ENCODE assay signal across 12 mouse cellular contexts in genomic region chr8:70551558-70552161, GRCm38 (mm10). TPM values are rescaled to one million over a fixed set of nuclear protein-coding genes. Genes with fewer than 3 reads are reported as not detected.
DNase-seq lines count a peak whose midpoint lies in the region; ATAC-seq and TF ChIP-seq lines count a peak whose summit lies in the region.
"Had no signal": no experiment of that assay in that cellular context is flagged by ENCODE, and none has a peak within 500 bp of the region (broad histone marks: within the 10 kb centered on the region; RNA-seq: fewer than 3 reads in every experiment).

No protein-coding gene starts in this region.

- no peaks in the 10 kb centered on the region for H3K27me3 ChIP-seq in heart, adult 2 months (ENCODE audit: control insufficient read depth, insufficient read depth, low read length)
- H3K27me3 ChIP-seq in midbrain, embryonic 13.5 days = no peaks in the 10 kb centered on the region
- H3K27me3 ChIP-seq in midbrain, embryonic 14.5 days (ENCODE audit: control insufficient read depth, insufficient read depth, low read length) = no peaks in the 10 kb centered on the region
- H3K27me3 ChIP-seq in heart, embryonic 16.5 days (ENCODE audit: control insufficient read depth, insufficient read depth, low read length) = no peaks in the 10 kb centered on the region
- no peaks in the 10 kb centered on the region for H3K27me3 ChIP-seq in stomach, postnatal 0 days (ENCODE audit: control insufficient read depth, insufficient read depth, low read length)
- H3K27me3 ChIP-seq: hindbrain, embryonic 13.5 days had no signal

- no peak overlapping the region for H3K9ac ChIP-seq in heart, adult 2 months (ENCODE audit: low read depth, low read length)
- H3K9ac ChIP-seq in midbrain, embryonic 13.5 days (replicated peaks) = 0 out of 2 replicates have a peak overlapping the region, but pooled peaks have one; percentile 6
- no peak overlapping the region for H3K9ac ChIP-seq in midbrain, embryonic 14.5 days (replicated peaks; ENCODE audit: low read length)
- H3K9ac ChIP-seq in heart, embryonic 16.5 days (ENCODE audit: low read length) = peak overlapping the region; percentile 40
- H3K9ac ChIP-seq in stomach, postnatal 0 days (ENCODE audit: low read length) = no peak overlapping the region
- H3K9ac ChIP-seq: hindbrain, embryonic 13.5 days had no signal

- H3K4me1 ChIP-seq in heart, adult 2 months (ENCODE audit: control insufficient read depth, insufficient read depth, low read length) = peaks cover 44% of the 10 kb centered on the region
- H3K4me1 ChIP-seq in midbrain, embryonic 13.5 days (replicated peaks) = peaks cover 15% of the 10 kb centered on the region
- H3K4me1 ChIP-seq in midbrain, embryonic 14.5 days (ENCODE audit: control insufficient read depth, insufficient read depth, low read length) = 0 out of 2 replicates have a peak, but pooled peaks cover 2% of the 10 kb centered on the region
- peaks cover 52% of the 10 kb centered on the region for H3K4me1 ChIP-seq in heart, embryonic 16.5 days (ENCODE audit: control insufficient read depth, insufficient read depth, low read length)
- peaks cover 8% of the 10 kb centered on the region for H3K4me1 ChIP-seq in stomach, postnatal 0 days (replicated peaks; ENCODE audit: control insufficient read depth, insufficient read depth)

- TF ChIP-seq EP300 in heart, adult 2 months (IDR thresholded peaks at IDR 0.05; ENCODE audit: insufficient read depth, low read depth, low read length) = 0 out of 2 replicates have a peak, but pooled peaks have one; percentile 19
- TF ChIP-seq EP300 in stomach, postnatal 0 days (optimal IDR thresholded peaks at IDR 0.05) = no peak

- peak; percentile 58 to 60 for DNase-seq in heart, adult 2 months
- DNase-seq in heart, postnatal 25 days (ENCODE audit: low spot score) = no peak
- no peak for DNase-seq in midbrain, embryonic 14.5 days
- DNase-seq in stomach, postnatal 0 days (ENCODE audit: low spot score) = no peak
- DNase-seq in ovary, postnatal 14 days (ENCODE audit: low spot score) = no peak
- no peak for DNase-seq in layer of hippocampus, adult 18-20 months (ENCODE audit: low spot score in 2 of 2)
- DNase-seq: kidney, adult 2 months; thymus, postnatal 14 days had no signal

- TF ChIP-seq POLR2A in heart, adult 2 months (IDR thresholded peaks at IDR 0.05; ENCODE audit: insufficient read depth, low read depth, low read length) = no peak

- intact Hi-C loops in heart, adult 2 months (cut with DNase I) = no loop called here
- intact Hi-C loops in heart, postnatal 25 days (cut with DNase I) = no loop called here

- H3K4me3 ChIP-seq in heart, adult 2 months = no peak overlapping the region
- H3K4me3 ChIP-seq in midbrain, embryonic 13.5 days (replicated peaks) = no peak overlapping the region
- H3K4me3 ChIP-seq in midbrain, embryonic 14.5 days (replicated peaks; ENCODE audit: low read depth, low read length) = no peak overlapping the region
- H3K4me3 ChIP-seq in heart, embryonic 16.5 days (ENCODE audit: low read length) = no peak overlapping the region
- no peak overlapping the region for H3K4me3 ChIP-seq in stomach, postnatal 0 days (ENCODE audit: low read depth, low read length)
- H3K4me3 ChIP-seq: erythroblast, embryonic 14.5 days; hindbrain, embryonic 13.5 days had no signal

- peak overlapping the region; percentile 85 for H3K27ac ChIP-seq in heart, adult 2 months
- no peak overlapping the region for H3K27ac ChIP-seq in midbrain, embryonic 13.5 days
- H3K27ac ChIP-seq in midbrain, embryonic 14.5 days (replicated peaks; ENCODE audit: low read depth, low read length) = no peak overlapping the region
- H3K27ac ChIP-seq in heart, embryonic 16.5 days (ENCODE audit: low read length) = peak overlapping the region; percentile 83
- H3K27ac ChIP-seq in stomach, postnatal 0 days (replicated peaks) = 0 out of 2 replicates have a peak overlapping the region, but pooled peaks have one; percentile 40
- H3K27ac ChIP-seq: hindbrain, embryonic 13.5 days had no signal

- no peaks in the 10 kb centered on the region; the same call in 1 of the 2 replicates for H3K36me3 ChIP-seq in heart, adult 2 months (ENCODE audit: control insufficient read depth, insufficient read depth, low read length)
- no peaks in the 10 kb centered on the region for H3K36me3 ChIP-seq in midbrain, embryonic 13.5 days
- no peaks in the 10 kb centered on the region for H3K36me3 ChIP-seq in midbrain, embryonic 14.5 days (ENCODE audit: control insufficient read depth, insufficient read depth, low read length)
- H3K36me3 ChIP-seq in heart, embryonic 16.5 days (ENCODE audit: control insufficient read depth, insufficient read depth) = no peaks in the 10 kb centered on the region
- H3K36me3 ChIP-seq in stomach, postnatal 0 days (ENCODE audit: control insufficient read depth, insufficient read depth, low read length) = no peaks in the 10 kb centered on the region; the same call in 1 of the 2 replicates

- 7% methylated on average over 3 of the region's 3 CpGs for WGBS in heart, adult 2 months
- WGBS in midbrain, embryonic 13.5 days = 84% methylated on average over 3 of the region's 3 CpGs
- 83% methylated on average over 3 of the region's 3 CpGs for WGBS in midbrain, embryonic 14.5 days
- WGBS in heart, embryonic 16.5 days = 39% methylated on average over 3 of the region's 3 CpGs
- 52% methylated on average over 3 of the region's 3 CpGs for WGBS in stomach, postnatal 0 days

- peaks cover 1% of the 10 kb centered on the region; the same call in 1 of the 2 replicates for H3K79me2 ChIP-seq in heart, adult 2 months (replicated peaks; ENCODE audit: control insufficient read depth, insufficient read depth, low read length)

- no peak overlapping the region for H3K4me2 ChIP-seq in midbrain, embryonic 13.5 days (replicated peaks)
- no peak overlapping the region for H3K4me2 ChIP-seq in midbrain, embryonic 14.5 days (ENCODE audit: low read length)
- H3K4me2 ChIP-seq in heart, embryonic 16.5 days (ENCODE audit: low read depth, low read length) = peak overlapping the region; percentile 26; the same call in 1 of the 2 replicates
- H3K4me2 ChIP-seq in stomach, postnatal 0 days (replicated peaks; ENCODE audit: low read depth) = no peak overlapping the region
- H3K4me2 ChIP-seq: hindbrain, embryonic 13.5 days had no signal

- no peaks in the 10 kb centered on the region for H3K9me3 ChIP-seq in midbrain, embryonic 13.5 days
- H3K9me3 ChIP-seq in midbrain, embryonic 14.5 days (ENCODE audit: control insufficient read depth, low read length) = no peaks in the 10 kb centered on the region
- H3K9me3 ChIP-seq in heart, embryonic 16.5 days (replicated peaks; ENCODE audit: control insufficient read depth, low read length) = no peaks in the 10 kb centered on the region
- H3K9me3 ChIP-seq in stomach, postnatal 0 days (ENCODE audit: control insufficient read depth, low read length) = no peaks in the 10 kb centered on the region
- H3K9me3 ChIP-seq: hindbrain, embryonic 13.5 days had no signal

- TF ChIP-seq CTCF in heart, adult 2 months (IDR thresholded peaks at IDR 0.05) = no peak
- TF ChIP-seq CTCF in stomach, postnatal 0 days (IDR thresholded peaks at IDR 0.05; ENCODE audit: low read depth) = no peak

- no peak for ATAC-seq in midbrain, embryonic 13.5 days
- ATAC-seq in midbrain, embryonic 14.5 days (ENCODE audit: low FRiP score, low TSS enrichment) = no peak
- peak; percentile 54 for ATAC-seq in heart, embryonic 16.5 days (replicated peaks; ENCODE audit: extremely low read depth, insufficient read depth, low FRiP score)
- no peak for ATAC-seq in stomach, postnatal 0 days (ENCODE audit: low FRiP score, low TSS enrichment)

RNA-seq across cellular contexts. Expression of gene Ell, which starts 12.4 kb away (rescaled TPM):
- total RNA-seq in heart, adult 2 months (2021) = 10 to 100 TPM in 1 of 2 experiments, 1 to 10 TPM in 1; 9.6 to 12.0 TPM
- polyA plus RNA-seq in heart, adult 2 months (2012; rRNA removed) = 12.7 and 13.8 TPM in 2 replicates
- total RNA-seq in heart, postnatal 25 days (2021) = 10 to 100 TPM; 11.7 to 13.3 TPM
- 17.8 and 18.0 TPM in 2 replicates for polyA plus RNA-seq in midbrain, embryonic 13.5 days (2015; fragmentation: Nextera tagmentation; extraction: Ambion mirVana)
- 14.9 and 17.1 TPM in 2 replicates for polyA plus RNA-seq in midbrain, embryonic 14.5 days (2014; fragmentation: Nextera tagmentation; extraction: Ambion mirVana)
- 14.0 and 15.4 TPM in 2 replicates for polyA plus RNA-seq in heart, embryonic 16.5 days (2015; fragmentation: Nextera tagmentation; extraction: Ambion mirVana)
- 11.1 and 13.5 TPM in 2 replicates for polyA plus RNA-seq in stomach, postnatal 0 days (2015; fragmentation: Nextera tagmentation; extraction: Ambion mirVana)
- 10 to 100 TPM; 18.9 to 21.8 TPM for total RNA-seq in layer of hippocampus, adult 18-20 months (2021)

RNA-seq across cellular contexts. Expression of gene Kxd1, which starts 23.9 kb away (rescaled TPM):
- 10 to 100 TPM; 80.4 to 99.4 TPM for total RNA-seq in heart, adult 2 months (2021)
- 111 and 121 TPM in 2 replicates for polyA plus RNA-seq in heart, adult 2 months (2012; rRNA removed)
- total RNA-seq in heart, postnatal 25 days (2021) = 10 to 100 TPM; 73.6 to 76.6 TPM
- polyA plus RNA-seq in midbrain, embryonic 13.5 days (2015; fragmentation: Nextera tagmentation; extraction: Ambion mirVana) = 44.5 and 48.1 TPM in 2 replicates
- polyA plus RNA-seq in midbrain, embryonic 14.5 days (2014; fragmentation: Nextera tagmentation; extraction: Ambion mirVana) = 50.7 and 52.6 TPM in 2 replicates
- polyA plus RNA-seq in heart, embryonic 16.5 days (2015; fragmentation: Nextera tagmentation; extraction: Ambion mirVana) = 74.4 and 77.6 TPM in 2 replicates
- polyA plus RNA-seq in stomach, postnatal 0 days (2015; fragmentation: Nextera tagmentation; extraction: Ambion mirVana) = 47.1 and 54.6 TPM in 2 replicates
- total RNA-seq in layer of hippocampus, adult 18-20 months (2021) = 10 to 100 TPM; 40.6 to 45.6 TPM

RNA-seq across cellular contexts. Expression of gene Fkbp8, which starts 24.1 kb away (rescaled TPM):
- 100 to 1,000 TPM; 116 to 135 TPM for total RNA-seq in heart, adult 2 months (2021)
- polyA plus RNA-seq in heart, adult 2 months (2012; rRNA removed) = 179 and 201 TPM in 2 replicates
- total RNA-seq in heart, postnatal 25 days (2021) = 100 to 1,000 TPM; 130 to 135 TPM
- polyA plus RNA-seq in midbrain, embryonic 13.5 days (2015; fragmentation: Nextera tagmentation; extraction: Ambion mirVana) = 370 and 392 TPM in 2 replicates
- polyA plus RNA-seq in midbrain, embryonic 14.5 days (2014; fragmentation: Nextera tagmentation; extraction: Ambion mirVana) = 328 and 408 TPM in 2 replicates
- 273 and 275 TPM in 2 replicates for polyA plus RNA-seq in heart, embryonic 16.5 days (2015; fragmentation: Nextera tagmentation; extraction: Ambion mirVana)
- polyA plus RNA-seq in stomach, postnatal 0 days (2015; fragmentation: Nextera tagmentation; extraction: Ambion mirVana) = 179 and 188 TPM in 2 replicates
- 100 to 1,000 TPM; 450 to 467 TPM for total RNA-seq in layer of hippocampus, adult 18-20 months (2021)

RNA-seq across cellular contexts. Expression of gene Uba52, which starts 41.1 kb away (rescaled TPM):
- 1,000 to 10,000 TPM; 1,480 to 1,595 TPM for total RNA-seq in heart, adult 2 months (2021)
- 439 and 626 TPM in 2 replicates for polyA plus RNA-seq in heart, adult 2 months (2012; rRNA removed)
- total RNA-seq in heart, postnatal 25 days (2021) = 1,000 to 10,000 TPM; 1,533 to 1,573 TPM
- 680 and 755 TPM in 2 replicates for polyA plus RNA-seq in midbrain, embryonic 13.5 days (2015; fragmentation: Nextera tagmentation; extraction: Ambion mirVana)
- polyA plus RNA-seq in midbrain, embryonic 14.5 days (2014; fragmentation: Nextera tagmentation; extraction: Ambion mirVana) = 696 and 821 TPM in 2 replicates
- 691 and 770 TPM in 2 replicates for polyA plus RNA-seq in heart, embryonic 16.5 days (2015; fragmentation: Nextera tagmentation; extraction: Ambion mirVana)
- 951 and 966 TPM in 2 replicates for polyA plus RNA-seq in stomach, postnatal 0 days (2015; fragmentation: Nextera tagmentation; extraction: Ambion mirVana)
- total RNA-seq in layer of hippocampus, adult 18-20 months (2021) = 1,000 to 10,000 TPM; 1,062 to 1,079 TPM

RNA-seq across cellular contexts. Expression of gene Isyna1, which starts 42.5 kb away (rescaled TPM):
- 10 to 100 TPM; 26.7 to 28.3 TPM for total RNA-seq in heart, adult 2 months (2021)
- polyA plus RNA-seq in heart, adult 2 months (2012; rRNA removed) = 40.3 and 41.6 TPM in 2 replicates
- total RNA-seq in heart, postnatal 25 days (2021) = 10 to 100 TPM; 21.5 to 25.1 TPM
- 119 and 133 TPM in 2 replicates for polyA plus RNA-seq in midbrain, embryonic 13.5 days (2015; fragmentation: Nextera tagmentation; extraction: Ambion mirVana)
- polyA plus RNA-seq in midbrain, embryonic 14.5 days (2014; fragmentation: Nextera tagmentation; extraction: Ambion mirVana) = 91.9 and 101 TPM in 2 replicates
- polyA plus RNA-seq in heart, embryonic 16.5 days (2015; fragmentation: Nextera tagmentation; extraction: Ambion mirVana) = 111 and 117 TPM in 2 replicates
- polyA plus RNA-seq in stomach, postnatal 0 days (2015; fragmentation: Nextera tagmentation; extraction: Ambion mirVana) = 37.4 and 39.3 TPM in 2 replicates
- total RNA-seq in layer of hippocampus, adult 18-20 months (2021) = 10 to 100 TPM; 47.3 to 47.7 TPM

Comparison
In these comparisons a context has a peak if more than half of its experiments do, and no peak if none do; other contexts are left out.
1. DNase-seq: peak in heart, adult 2 months (2 of 2); none in heart, postnatal 25 days (single experiment), midbrain, embryonic 14.5 days (single experiment), stomach, postnatal 0 days (single experiment), ovary, postnatal 14 days (single experiment) and layer of hippocampus, adult 18-20 months (0 of 2).
2. H3K9ac ChIP-seq: peak in midbrain, embryonic 13.5 days (single experiment) and heart, embryonic 16.5 days (single experiment); none in heart, adult 2 months (single experiment), midbrain, embryonic 14.5 days (single experiment) and stomach, postnatal 0 days (single experiment).
3. H3K27ac ChIP-seq: peak in heart, adult 2 months (single experiment), heart, embryonic 16.5 days (single experiment) and stomach, postnatal 0 days (single experiment); none in midbrain, embryonic 13.5 days (single experiment) and midbrain, embryonic 14.5 days (single experiment).